Mouse (Mus musculus) embryonic fibroblast, embryonic 13.5 days (primary cell): ENCODE results near the gene Cntrl. TPM values are rescaled to one million over a fixed set of nuclear protein-coding genes. Genes with fewer than 3 reads are reported as not detected.

ENCODE experiments used
- H3K27ac ChIP-seq: 2 replicates; pipeline ENCODE4 v1.5.1; 2012; ENCODE audit warnings: low read length, control low read depth, inconsistent platforms; ENCODE audit not compliant: insufficient read depth
- H3K4me1 ChIP-seq: 2 replicates; pipeline ENCODE4 v1.6.1; 2011; ENCODE audit warnings: low read length; ENCODE audit not compliant: control insufficient read depth, insufficient read depth
- H3K4me3 ChIP-seq: 2 replicates; pipeline ENCODE4 v1.5.1; 2011; ENCODE audit warnings: mild to moderate bottlenecking, control low read depth, low read length; ENCODE audit not compliant: insufficient read depth
- CTCF ChIP-seq: IDR thresholded peaks from 2 replicates; pipeline ENCODE4 v1.5.1; 2011; ENCODE audit warnings: mild to moderate bottlenecking, control low read depth, low read length, moderate library complexity, borderline replicate concordance; ENCODE audit not compliant: insufficient read depth
- POLR2A ChIP-seq: IDR thresholded peaks from 2 replicates; pipeline ENCODE4 v1.6.1; 2011; ENCODE audit warnings: low read depth, mild to moderate bottlenecking, control low read depth, low read length, moderate library complexity
- polyA plus RNA-seq: library from polyadenylated mRNA; stranded (reverse); fragments of >200 nt; gene quantifications from 2 replicates; pipeline ENCODE4 v1.2.4, GENCODE M21; 2011; ENCODE audit warnings: low read depth; ENCODE audit not compliant: missing spikeins, insufficient read length

The Cntrl gene
- polyA plus RNA-seq, 1 experiment = 24.4 TPM

GRCm38 (mm10) chr2:35214881-35215358, 105.6 kb downstream of the Cntrl start:
- no peak for TF ChIP-seq POLR2A
- peak; percentile 92 for TF ChIP-seq CTCF
- H3K27ac ChIP-seq = no peak overlapping the region
- H3K4me1 ChIP-seq = peaks cover 8% of the 10 kb centered on the region
- H3K4me3 ChIP-seq = no peak overlapping the region

- Histone ChIP-seq H3K27ac (no peak overlapping the region), H3K4me1 (peaks cover 8% of the 10 kb centered on the region), H3K4me3 (no peak overlapping the region)
- no peak for TF ChIP-seq POLR2A
- TF ChIP-seq CTCF = no peak
Observed at GRCm38 (mm10) chr2:35215363-35215762, 106.1 kb downstream of the Cntrl start.

GRCm38 (mm10) chr2:35216701-35217100, 107.4 kb downstream of the Cntrl start:
- Histone ChIP-seq H3K4me3 (no peak overlapping the region), H3K27ac (peak overlapping the region; percentile 64), H3K4me1 (peaks cover 8% of the 10 kb centered on the region)
- TF ChIP-seq CTCF (no peak), POLR2A (no peak)

DNA sequence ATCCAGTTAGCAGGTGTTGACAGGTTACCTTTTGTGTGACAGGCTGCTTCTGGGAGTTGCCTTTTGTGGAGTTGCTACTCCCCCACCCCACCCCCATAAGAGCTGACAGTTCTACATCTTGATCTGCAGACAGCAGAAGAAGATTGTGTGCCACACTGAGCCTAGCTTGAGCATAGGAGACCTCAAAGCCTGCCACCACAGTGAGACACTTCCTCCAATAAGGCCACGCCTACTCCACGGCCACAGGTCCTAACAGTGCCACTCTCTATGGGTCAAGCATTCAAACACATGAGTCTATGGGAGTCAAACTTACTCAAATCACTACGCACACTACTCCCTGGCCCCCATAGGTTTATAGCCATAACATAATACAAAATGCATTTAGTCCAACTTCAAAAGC, 109.4 kb downstream of the Cntrl start:
- TF ChIP-seq POLR2A = no peak
- TF ChIP-seq CTCF = no peak
- Histone ChIP-seq H3K27ac (no peak overlapping the region), H3K4me1 (peaks cover 8% of the 10 kb centered on the region), H3K4me3 (no peak overlapping the region)

GRCm38 (mm10) chr2:35222822-35223391, 113.6 kb downstream of the Cntrl start:
- H3K27ac ChIP-seq = no peak overlapping the region
- H3K4me1 ChIP-seq = no peaks in the 10 kb centered on the region
- H3K4me3 ChIP-seq = no peak overlapping the region
- no peak for TF ChIP-seq POLR2A
- no peak for TF ChIP-seq CTCF

DNA sequence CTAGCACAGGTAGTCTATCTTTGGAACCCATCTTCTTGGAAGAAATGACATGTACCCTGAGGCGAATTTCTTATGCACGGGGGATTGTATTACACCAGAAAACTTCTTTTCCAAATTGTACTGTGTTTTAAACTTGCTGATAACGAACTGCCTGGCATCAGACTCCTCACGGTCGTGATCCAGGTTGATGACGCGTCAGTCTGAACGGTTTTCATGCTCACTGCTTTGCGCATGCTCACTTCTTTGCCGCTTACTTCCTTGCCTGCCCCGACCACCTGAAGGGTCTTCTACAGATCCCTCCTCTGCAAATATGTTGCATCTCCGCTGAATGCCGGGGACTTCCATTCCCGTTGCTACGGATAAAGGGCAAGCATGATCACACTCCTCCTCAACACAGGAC, 115.0 kb downstream of the Cntrl start:
- Histone ChIP-seq H3K27ac (no peak overlapping the region), H3K4me3 (no peak overlapping the region), H3K4me1 (peaks cover 8% of the 10 kb centered on the region; the same call in 1 of the 2 replicates)
- TF ChIP-seq CTCF (no peak), POLR2A (no peak)

GRCm38 (mm10) chr2:35228145-35228544, 118.9 kb downstream of the Cntrl start:
- Histone ChIP-seq H3K4me1 (peaks cover 18% of the 10 kb centered on the region; the same call in 1 of the 2 replicates), H3K27ac (no peak overlapping the region), H3K4me3 (no peak overlapping the region)
- TF ChIP-seq POLR2A (no peak), CTCF (no peak)

Other genes with a start within 250 kb of the Cntrl start
- 0.32 TPM in 1 of 2 replicates, not detected in the other for gene Cutal, start 235.1 kb upstream of the Cntrl start, polyA plus RNA-seq
- gene Psmd5, start 234.5 kb upstream of the Cntrl start, polyA plus RNA-seq = 65.7 and 67.6 TPM in 2 replicates
- gene Phf19, start 195.5 kb upstream of the Cntrl start, polyA plus RNA-seq = 5.9 and 7.6 TPM in 2 replicates
- 2.0 and 2.3 TPM in 2 replicates for gene Traf1, start 147.7 kb upstream of the Cntrl start, polyA plus RNA-seq
- gene Hc, start 48.1 kb upstream of the Cntrl start, polyA plus RNA-seq = not detected in 2 replicates
- 1.8 TPM in 1 of 2 replicates, not detected in the other for gene AI182371, start 7.9 kb upstream of the Cntrl start, polyA plus RNA-seq
- 151 and 159 TPM in 2 replicates for gene Rab14, start 91.6 kb downstream of the Cntrl start, polyA plus RNA-seq
- 451 and 719 TPM in 2 replicates for gene Gsn, start 146.9 kb downstream of the Cntrl start, polyA plus RNA-seq
- gene Stom, start 227.5 kb downstream of the Cntrl start, polyA plus RNA-seq = 36.2 and 45.4 TPM in 2 replicates